Mouse (Mus musculus) heart, embryonic 12.5 days (tissue): ENCODE data around the gene Smyd3. TPM values are rescaled to one million over a fixed set of nuclear protein-coding genes. Genes with fewer than 3 reads are reported as not detected.

Experiments used
- ATAC-seq: fragments of 200-750 bp; cut with Nextera tagmentation; 2 replicates; pipeline ENCODE4 v1.8.0; 2017; ENCODE audit warnings: moderate TSS enrichment, moderate library complexity; ENCODE audit not compliant: insufficient number of reproducible peaks, low FRiP score
- H3K27ac ChIP-seq: fragments of 300-500 bp; sonication (generic); 2 replicates; pipeline ENCODE4 v1.5.1; 2016; ENCODE audit warnings: mild to moderate bottlenecking, moderate library complexity; ENCODE audit not compliant: poor library complexity, severe bottlenecking
- H3K27me3 ChIP-seq: fragments of 300-500 bp; sonication (generic); replicated peaks from 2 replicates; pipeline ENCODE4 v1.6.1; 2016; ENCODE audit warnings: mild to moderate bottlenecking, moderate library complexity
- H3K36me3 ChIP-seq: fragments of 300-500 bp; sonication (generic); 2 replicates; pipeline ENCODE4 v1.6.1; 2016; ENCODE audit warnings: mild to moderate bottlenecking, moderate library complexity
- H3K4me1 ChIP-seq: fragments of 300-500 bp; sonication (generic); replicated peaks from 2 replicates; pipeline ENCODE4 v1.6.1; 2016; ENCODE audit warnings: mild to moderate bottlenecking
- H3K4me2 ChIP-seq: fragments of 300-500 bp; sonication (generic); 2 replicates; pipeline ENCODE4 v1.6.1; 2016; ENCODE audit warnings: mild to moderate bottlenecking, moderate library complexity
- H3K4me3 ChIP-seq: fragments of 300-500 bp; sonication (generic); 2 replicates; pipeline ENCODE4 v1.5.1; 2016; ENCODE audit warnings: mild to moderate bottlenecking
- H3K9ac ChIP-seq: fragments of 300-500 bp; sonication (generic); 2 replicates; pipeline ENCODE4 v1.6.1; 2016; ENCODE audit warnings: mild to moderate bottlenecking, moderate library complexity
- H3K9me3 ChIP-seq: fragments of 300-500 bp; sonication (generic); replicated peaks from 2 replicates; pipeline ENCODE4 v1.6.1; 2016; ENCODE audit warnings: mild to moderate bottlenecking, moderate library complexity
- WGBS: fragments of 180-500 bp; shearing (Covaris S2); methylation state at CpG from one replicate; pipeline ENCODE4 v1.1.7; 2016; 5-methylcytosine and 5-hydroxymethylcytosine counted together
- polyA plus RNA-seq: library from polyadenylated mRNA; unstranded; fragments of >200 nt; fragmentation: Nextera tagmentation; extraction: Ambion mirVana; gene quantifications from 2 replicates; pipeline ENCODE4 v1.2.1, GENCODE M21; 2016

Smyd3 gene
- polyA plus RNA-seq, 1 experiment from 2014 or later = 12.2 TPM

DNA sequence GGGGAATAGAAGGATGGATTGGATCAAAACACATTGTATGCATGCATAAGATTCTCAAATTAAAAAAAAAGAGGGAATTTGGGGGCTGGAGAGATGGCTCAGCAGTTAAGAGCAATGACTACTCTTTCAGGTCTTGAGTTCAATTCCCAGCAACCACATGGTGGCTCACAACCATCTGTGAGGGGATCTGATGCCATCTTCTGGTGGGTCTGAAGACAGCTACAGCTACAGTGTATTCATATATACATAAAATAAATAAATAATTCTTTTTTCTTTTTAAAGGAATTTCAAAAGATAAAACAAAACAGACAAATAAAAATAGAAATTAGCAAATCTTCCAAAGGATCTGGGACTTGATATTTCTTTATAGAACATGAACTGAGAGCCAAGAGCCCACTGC is 537.7 kb downstream of the Smyd3 start:
- Histone ChIP-seq H3K4me2 (no peak overlapping the region), H3K4me1 (peaks cover 13% of the 10 kb centered on the region), H3K27ac (no peak overlapping the region), H3K27me3 (no peaks in the 10 kb centered on the region), H3K4me3 (no peak overlapping the region), H3K9me3 (no peaks in the 10 kb centered on the region), H3K9ac (no peak overlapping the region), H3K36me3 (no peaks in the 10 kb centered on the region)
- ATAC-seq = no peak

- no peaks in the 10 kb centered on the region for H3K27me3 ChIP-seq
- H3K4me2 ChIP-seq = no peak overlapping the region
- peaks cover 13% of the 10 kb centered on the region for H3K4me1 ChIP-seq
- no peak overlapping the region for H3K9ac ChIP-seq
- ATAC-seq = no peak
- H3K27ac ChIP-seq = no peak overlapping the region
- 58% methylated on average over 8 of the region's 8 CpGs for WGBS
- no peaks in the 10 kb centered on the region for H3K9me3 ChIP-seq
- no peak overlapping the region for H3K4me3 ChIP-seq
- no peaks in the 10 kb centered on the region for H3K36me3 ChIP-seq
Measured at GRCm38 (mm10) chr1:178978617-178979245, 539.1 kb downstream of the Smyd3 start.

- no peak overlapping the region for H3K4me3 ChIP-seq
- H3K4me2 ChIP-seq = no peak overlapping the region
- H3K36me3 ChIP-seq = no peaks in the 10 kb centered on the region
- 82% methylated on average over 10 of the region's 10 CpGs for WGBS
- H3K27me3 ChIP-seq = no peaks in the 10 kb centered on the region
- no peak overlapping the region for H3K9ac ChIP-seq
- H3K4me1 ChIP-seq = no peaks in the 10 kb centered on the region
- no peaks in the 10 kb centered on the region for H3K9me3 ChIP-seq
- no peak for ATAC-seq
- H3K27ac ChIP-seq = no peak overlapping the region
Measured at GRCm38 (mm10) chr1:178972055-178972454, 545.8 kb downstream of the Smyd3 start.

DNA sequence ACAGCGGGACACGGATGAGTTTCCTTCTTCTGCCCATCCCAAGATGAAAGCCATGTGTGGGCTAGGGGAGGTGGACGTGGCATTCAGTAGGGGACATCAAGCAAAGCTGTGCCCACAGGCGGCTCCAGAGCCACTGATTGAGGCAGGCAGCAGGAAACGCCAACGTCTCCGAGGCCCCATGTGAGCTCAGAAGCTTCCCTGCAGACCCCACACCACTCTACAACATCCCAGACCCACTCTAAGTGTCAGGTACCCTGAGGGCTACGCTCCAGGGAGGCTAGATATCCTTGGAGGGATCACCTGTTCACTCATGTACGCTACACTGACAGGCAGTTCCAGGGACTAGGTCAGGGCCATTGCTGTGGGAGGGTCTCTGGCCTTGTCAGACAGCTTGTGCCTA is 556.2 kb downstream of the Smyd3 start:
- Histone ChIP-seq H3K4me1 (0 out of 2 replicates have a peak, but pooled peaks cover 6% of the 10 kb centered on the region), H3K27ac (no peak overlapping the region), H3K4me2 (no peak overlapping the region), H3K27me3 (no peaks in the 10 kb centered on the region), H3K9me3 (no peaks in the 10 kb centered on the region), H3K4me3 (no peak overlapping the region), H3K9ac (no peak overlapping the region), H3K36me3 (no peaks in the 10 kb centered on the region)
- WGBS = 86% methylated on average over 9 of the region's 9 CpGs
- ATAC-seq = no peak

- Histone ChIP-seq H3K4me3 (no peak overlapping the region), H3K36me3 (no peaks in the 10 kb centered on the region), H3K4me1 (0 out of 2 replicates have a peak, but pooled peaks cover 6% of the 10 kb centered on the region), H3K9me3 (no peaks in the 10 kb centered on the region), H3K27ac (no peak overlapping the region), H3K27me3 (no peaks in the 10 kb centered on the region), H3K9ac (no peak overlapping the region), H3K4me2 (no peak overlapping the region)
- ATAC-seq = 0 out of 2 replicates have a peak, but pooled peaks have one; percentile 18
- WGBS = 50% methylated on average over 7 of the region's 7 CpGs
Measured at GRCm38 (mm10) chr1:178960015-178960559, 557.8 kb downstream of the Smyd3 start.

GRCm38 (mm10) chr1:178958641-178959040 is 559.2 kb downstream of the Smyd3 start:
- no peak overlapping the region for H3K4me3 ChIP-seq
- no peak for ATAC-seq
- H3K4me1 ChIP-seq = 0 out of 2 replicates have a peak, but pooled peaks cover 6% of the 10 kb centered on the region
- no peak overlapping the region for H3K4me2 ChIP-seq
- H3K9me3 ChIP-seq = no peaks in the 10 kb centered on the region
- no peak overlapping the region for H3K9ac ChIP-seq
- H3K27ac ChIP-seq = no peak overlapping the region
- H3K27me3 ChIP-seq = no peaks in the 10 kb centered on the region
- WGBS = 79% methylated on average over 4 of the region's 4 CpGs
- no peaks in the 10 kb centered on the region for H3K36me3 ChIP-seq

GRCm38 (mm10) chr1:178952910-178953309 is 564.9 kb downstream of the Smyd3 start:
- Histone ChIP-seq H3K27me3 (no peaks in the 10 kb centered on the region), H3K4me1 (no peaks in the 10 kb centered on the region), H3K36me3 (no peaks in the 10 kb centered on the region), H3K9ac (no peak overlapping the region), H3K4me2 (no peak overlapping the region), H3K9me3 (peaks cover 4% of the 10 kb centered on the region; the same call in 1 of the 2 replicates), H3K4me3 (no peak overlapping the region), H3K27ac (no peak overlapping the region)
- WGBS = 86% methylated on average over 12 of the region's 12 CpGs
- ATAC-seq = no peak

- Histone ChIP-seq H3K9me3 (no peaks in the 10 kb centered on the region), H3K4me1 (peaks cover 21% of the 10 kb centered on the region), H3K4me2 (no peak overlapping the region), H3K4me3 (no peak overlapping the region), H3K9ac (no peak overlapping the region), H3K36me3 (peaks cover 6% of the 10 kb centered on the region; the same call in 1 of the 2 replicates), H3K27me3 (no peaks in the 10 kb centered on the region), H3K27ac (no peak overlapping the region; the same call in 1 of the 2 replicates)
- ATAC-seq = peak; percentile 57; the same call in 1 of the 2 replicates
- WGBS = 42% methylated on average over 7 of the region's 7 CpGs
Measured at GRCm38 (mm10) chr1:178942251-178942963, 575.4 kb downstream of the Smyd3 start.

DNA sequence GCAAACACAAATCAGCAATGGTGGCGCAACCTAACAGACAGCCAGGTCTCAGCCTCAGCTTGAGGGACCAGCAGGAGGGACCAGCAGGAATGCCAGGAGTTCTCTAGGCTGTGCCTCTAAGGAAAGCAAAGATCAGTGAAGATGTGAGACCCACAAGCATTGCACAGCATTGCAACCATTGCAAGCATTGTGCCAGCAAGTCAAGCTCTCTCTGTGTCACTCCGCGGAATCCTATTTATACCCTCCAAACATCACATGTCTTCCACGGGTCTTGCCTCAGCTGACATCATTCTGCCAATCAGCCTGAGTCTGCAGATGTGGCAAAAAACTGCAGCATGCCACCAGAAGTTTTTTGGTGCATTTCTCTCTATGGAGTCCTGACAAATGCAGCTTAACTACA is 577.5 kb downstream of the Smyd3 start:
- WGBS = 56% methylated on average over 4 of the region's 4 CpGs

DNA sequence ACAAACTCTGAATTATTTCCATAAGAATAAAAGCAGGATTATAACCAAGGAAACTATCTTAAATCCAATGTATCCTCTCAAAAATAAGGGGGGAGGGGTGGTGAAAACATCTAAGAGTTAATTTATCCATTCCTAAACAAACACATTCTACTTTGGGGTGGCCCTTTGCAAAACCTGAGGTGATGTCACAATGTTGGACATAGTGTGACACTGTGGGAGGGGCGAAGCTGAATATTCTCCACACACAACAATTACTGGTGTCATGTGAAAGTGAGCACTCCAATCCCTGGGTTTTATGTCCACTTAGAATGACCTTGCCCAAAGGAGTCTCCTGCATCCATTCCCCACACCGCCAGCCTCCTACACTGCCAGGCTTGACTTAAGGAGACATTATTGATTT is 580.9 kb downstream of the Smyd3 start:
- Histone ChIP-seq H3K9ac (no peak overlapping the region), H3K36me3 (peaks cover 39% of the 10 kb centered on the region), H3K27me3 (no peaks in the 10 kb centered on the region), H3K27ac (no peak overlapping the region), H3K4me3 (no peak overlapping the region), H3K4me1 (peaks cover 25% of the 10 kb centered on the region), H3K4me2 (no peak overlapping the region), H3K9me3 (no peaks in the 10 kb centered on the region)
- WGBS = 76% methylated on average over 2 of the region's 2 CpGs
- no peak for ATAC-seq

More for the DNA sequence above, 577.5 kb downstream of the Smyd3 start:
- H3K4me3 ChIP-seq = no peak overlapping the region
- peaks cover 14% of the 10 kb centered on the region for H3K36me3 ChIP-seq
- peaks cover 31% of the 10 kb centered on the region for H3K4me1 ChIP-seq
- H3K27me3 ChIP-seq = no peaks in the 10 kb centered on the region
- H3K9me3 ChIP-seq = no peaks in the 10 kb centered on the region
- H3K4me2 ChIP-seq = no peak overlapping the region
- no peak overlapping the region for H3K27ac ChIP-seq
- no peak for ATAC-seq
- no peak overlapping the region for H3K9ac ChIP-seq

- Histone ChIP-seq H3K4me2 (no peak overlapping the region), H3K9ac (no peak overlapping the region), H3K4me3 (no peak overlapping the region), H3K9me3 (no peaks in the 10 kb centered on the region), H3K4me1 (peaks cover 21% of the 10 kb centered on the region), H3K36me3 (peaks cover 44% of the 10 kb centered on the region), H3K27me3 (no peaks in the 10 kb centered on the region), H3K27ac (no peak overlapping the region; the same call in 1 of the 2 replicates)
- 51% methylated on average over 4 of the region's 4 CpGs for WGBS
- no peak for ATAC-seq
Measured at GRCm38 (mm10) chr1:178936457-178936856, 581.4 kb downstream of the Smyd3 start.
